Mouse (Mus musculus) liver, embryonic 13.5 days (tissue): ENCODE data around the gene Daam2. TPM values are rescaled to one million over a fixed set of nuclear protein-coding genes. Genes with fewer than 3 reads are reported as not detected.

Experiments used
- ATAC-seq: fragments of 200-750 bp; cut with Nextera tagmentation; 2 replicates; pipeline ENCODE4 v1.8.0; 2017; ENCODE audit warnings: low read depth, mild to moderate bottlenecking, moderate number of reproducible peaks, moderate library complexity
- DNase-seq: peaks from one replicate; pipeline ENCODE4 v3.0.0; 2022
- H3K27ac ChIP-seq: fragments of 300-500 bp; sonication (generic); 2 replicates; pipeline ENCODE4 v1.5.1; 2015; ENCODE audit warnings: moderate library complexity, mild to moderate bottlenecking, inconsistent platforms
- H3K27me3 ChIP-seq: fragments of 300-500 bp; sonication (generic); 2 replicates; pipeline ENCODE4 v1.6.1; 2015; ENCODE audit warnings: mild to moderate bottlenecking, inconsistent platforms
- H3K36me3 ChIP-seq: fragments of 300-500 bp; sonication (generic); 2 replicates; pipeline ENCODE4 v1.6.1; 2015; ENCODE audit warnings: mild to moderate bottlenecking, inconsistent platforms
- H3K4me1 ChIP-seq: fragments of 300-500 bp; sonication (generic); replicated peaks from 2 replicates; pipeline ENCODE4 v1.6.1; 2015; ENCODE audit warnings: inconsistent platforms
- H3K4me2 ChIP-seq: fragments of 300-500 bp; sonication (generic); 2 replicates; pipeline ENCODE4 v1.6.1; 2015; ENCODE audit warnings: inconsistent platforms, mild to moderate bottlenecking, moderate library complexity
- H3K4me3 ChIP-seq: fragments of 300-500 bp; sonication (generic); replicated peaks from 2 replicates; pipeline ENCODE4 v1.5.1; 2015; ENCODE audit warnings: mild to moderate bottlenecking, inconsistent platforms
- H3K9ac ChIP-seq: fragments of 300-500 bp; sonication (generic); 2 replicates; pipeline ENCODE4 v1.6.1; 2015; ENCODE audit warnings: mild to moderate bottlenecking, inconsistent platforms
- H3K9me3 ChIP-seq: fragments of 300-500 bp; sonication (generic); replicated peaks from 2 replicates; pipeline ENCODE4 v1.6.1; 2016; ENCODE audit warnings: inconsistent platforms
- WGBS: fragments of 180-500 bp; shearing (Covaris S2); methylation state at CpG from one replicate; pipeline ENCODE4 v1.1.7; 2015; ENCODE audit not compliant: insufficient replicate concordance; 5-methylcytosine and 5-hydroxymethylcytosine counted together
- polyA plus RNA-seq: library from polyadenylated mRNA; unstranded; fragments of >200 nt; fragmentation: Nextera tagmentation; extraction: Ambion mirVana; gene quantifications from 2 replicates; pipeline ENCODE4 v1.2.1, GENCODE M21; 2015

The Daam2 gene
- polyA plus RNA-seq, 1 experiment from 2014 or later = 0.30 TPM

DNA sequence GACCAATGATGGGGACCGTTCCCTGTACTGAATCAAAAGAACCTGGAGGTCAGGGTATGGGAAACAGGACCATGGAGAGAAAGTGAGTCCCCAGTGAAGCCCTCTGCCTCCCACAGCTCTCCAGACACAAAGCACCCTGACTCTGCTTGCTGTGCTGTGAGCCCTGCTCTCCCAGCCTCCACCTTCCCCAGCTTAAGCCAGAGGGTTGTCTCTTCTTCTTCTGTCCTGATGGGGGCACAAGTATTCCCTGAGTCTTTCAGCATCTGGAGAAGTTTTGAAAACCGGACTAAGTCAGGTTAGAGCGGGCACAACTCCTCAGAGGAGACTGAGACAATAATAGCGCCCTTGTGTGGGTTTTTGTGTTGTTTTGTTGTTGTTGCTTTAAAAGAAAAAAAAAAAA lies 2.2 kb downstream of the Daam2 start:
- H3K27me3 ChIP-seq = peaks cover 44% of the 10 kb centered on the region
- no peak overlapping the region for H3K4me2 ChIP-seq
- DNase-seq = no peak
- no peaks in the 10 kb centered on the region for H3K9me3 ChIP-seq
- no peaks in the 10 kb centered on the region for H3K4me1 ChIP-seq
- H3K36me3 ChIP-seq = no peaks in the 10 kb centered on the region
- 49% methylated on average over 4 of the region's 4 CpGs for WGBS
- H3K9ac ChIP-seq = no peak overlapping the region
- no peak for ATAC-seq
- H3K27ac ChIP-seq = no peak overlapping the region
- no peak overlapping the region for H3K4me3 ChIP-seq

DNA sequence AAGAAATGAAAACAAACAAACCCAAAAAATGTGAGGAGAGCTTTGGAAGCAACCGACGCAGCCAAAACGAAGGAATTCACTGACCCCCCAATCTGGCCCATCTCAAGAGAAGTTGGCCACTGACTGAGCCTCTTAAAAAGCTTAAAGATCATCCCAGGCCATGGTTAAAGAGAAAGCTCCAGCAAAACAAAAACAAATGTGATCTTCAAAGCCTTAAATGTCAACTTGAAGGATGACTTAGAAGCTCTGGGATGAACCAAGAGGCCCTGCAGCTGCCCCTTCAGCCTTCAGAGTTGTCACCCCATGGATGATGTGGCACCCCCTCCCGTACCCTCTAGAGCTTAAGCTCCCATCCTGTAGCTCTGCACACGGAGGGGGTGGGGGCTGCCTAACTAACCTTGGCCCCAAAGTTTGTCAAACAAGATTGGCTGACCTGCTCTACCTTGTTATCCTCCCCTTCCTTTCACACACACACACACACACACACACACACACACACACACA lies 4.3 kb downstream of the Daam2 start:
- no peaks in the 10 kb centered on the region for H3K36me3 ChIP-seq
- ATAC-seq (no peak), DNase-seq (no peak)
- 42% methylated on average over 5 of the region's 5 CpGs for WGBS
- H3K9ac ChIP-seq = no peak overlapping the region
- no peaks in the 10 kb centered on the region for H3K9me3 ChIP-seq
- peaks cover 33% of the 10 kb centered on the region for H3K27me3 ChIP-seq
- H3K4me3 ChIP-seq = no peak overlapping the region
- no peaks in the 10 kb centered on the region for H3K4me1 ChIP-seq
- H3K27ac ChIP-seq = no peak overlapping the region
- no peak overlapping the region for H3K4me2 ChIP-seq

DNA sequence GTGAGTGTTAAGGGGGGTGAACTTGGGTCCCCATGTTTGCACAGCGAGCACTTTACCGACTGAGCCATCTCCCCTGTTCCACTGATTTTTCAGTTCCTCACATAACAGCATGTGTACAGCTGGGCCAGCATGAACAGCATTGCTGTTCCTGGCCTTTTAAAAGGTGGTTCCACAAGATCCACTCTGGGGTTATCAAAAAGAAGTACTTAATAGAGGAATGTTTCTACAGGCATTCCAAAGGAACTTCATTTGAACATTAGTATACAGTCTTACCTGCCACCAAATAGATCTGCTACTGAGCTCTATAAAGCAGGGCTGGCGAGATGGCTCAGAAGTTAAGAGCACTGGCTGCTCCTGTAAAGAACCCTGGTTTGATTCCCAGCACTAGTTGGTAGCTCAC lies 8.0 kb downstream of the Daam2 start:
- no peaks in the 10 kb centered on the region for H3K27me3 ChIP-seq
- no peaks in the 10 kb centered on the region for H3K4me1 ChIP-seq
- no peaks in the 10 kb centered on the region for H3K9me3 ChIP-seq
- no peaks in the 10 kb centered on the region for H3K36me3 ChIP-seq
- no peak overlapping the region for H3K27ac ChIP-seq
- ATAC-seq (no peak), DNase-seq (no peak)
- WGBS = 62% methylated on average over 3 of the region's 3 CpGs
- no peak overlapping the region for H3K9ac ChIP-seq
- H3K4me3 ChIP-seq = no peak overlapping the region
- H3K4me2 ChIP-seq = no peak overlapping the region

DNA sequence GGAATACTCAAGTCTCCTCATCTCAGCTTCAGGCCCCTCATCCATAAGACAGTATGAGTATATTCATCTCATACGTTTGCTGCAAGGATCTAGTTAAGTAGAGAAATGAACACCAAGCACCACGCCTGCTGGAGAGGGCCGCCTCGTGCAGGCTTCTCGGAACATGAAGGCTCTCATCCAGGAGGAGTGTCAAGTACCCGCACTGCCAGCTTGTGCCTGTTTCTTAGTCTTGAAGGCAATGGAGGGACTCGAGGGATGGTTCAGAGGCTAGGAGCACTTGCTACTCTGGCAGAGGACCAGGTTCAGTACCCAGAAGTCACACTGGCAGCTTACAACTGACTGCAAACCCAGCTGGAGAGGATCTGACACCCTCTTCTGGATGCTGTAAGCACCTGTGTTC lies 12.2 kb downstream of the Daam2 start:
- Histone ChIP-seq H3K27me3 (no peaks in the 10 kb centered on the region), H3K4me2 (no peak overlapping the region), H3K36me3 (no peaks in the 10 kb centered on the region), H3K4me1 (no peaks in the 10 kb centered on the region), H3K9me3 (no peaks in the 10 kb centered on the region), H3K27ac (no peak overlapping the region), H3K9ac (no peak overlapping the region), H3K4me3 (no peak overlapping the region)
- DNase-seq (no peak), ATAC-seq (no peak)
- 56% methylated on average over 7 of the region's 7 CpGs for WGBS

DNA sequence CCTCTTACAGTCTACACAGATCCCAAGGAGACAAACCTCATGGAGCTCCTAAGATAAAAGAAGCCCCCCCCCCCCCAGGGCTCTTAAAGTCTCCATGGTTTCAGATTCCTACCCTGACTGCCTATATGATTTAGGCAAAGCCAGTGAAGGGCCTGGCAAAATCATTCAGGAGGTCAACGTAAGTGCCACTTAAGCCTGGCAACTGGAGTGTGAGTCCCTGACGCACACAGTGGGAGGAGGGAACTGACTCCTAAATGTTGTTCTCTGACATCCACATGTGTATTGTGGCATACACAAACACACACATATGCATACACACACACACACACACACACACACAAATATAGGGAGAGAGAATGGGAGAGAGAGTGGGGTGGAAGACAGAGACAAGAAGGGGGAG lies 12.7 kb downstream of the Daam2 start:
- whole genome bisulfite sequencing = 64% methylated on average over 2 of the region's 2 CpGs
- Histone ChIP-seq H3K4me2 (no peak overlapping the region), H3K27ac (no peak overlapping the region), H3K9me3 (no peaks in the 10 kb centered on the region), H3K36me3 (no peaks in the 10 kb centered on the region), H3K27me3 (no peaks in the 10 kb centered on the region), H3K4me3 (no peak overlapping the region), H3K9ac (no peak overlapping the region), H3K4me1 (no peaks in the 10 kb centered on the region)
- ATAC-seq = no peak
- no peak for DNase-seq

DNA sequence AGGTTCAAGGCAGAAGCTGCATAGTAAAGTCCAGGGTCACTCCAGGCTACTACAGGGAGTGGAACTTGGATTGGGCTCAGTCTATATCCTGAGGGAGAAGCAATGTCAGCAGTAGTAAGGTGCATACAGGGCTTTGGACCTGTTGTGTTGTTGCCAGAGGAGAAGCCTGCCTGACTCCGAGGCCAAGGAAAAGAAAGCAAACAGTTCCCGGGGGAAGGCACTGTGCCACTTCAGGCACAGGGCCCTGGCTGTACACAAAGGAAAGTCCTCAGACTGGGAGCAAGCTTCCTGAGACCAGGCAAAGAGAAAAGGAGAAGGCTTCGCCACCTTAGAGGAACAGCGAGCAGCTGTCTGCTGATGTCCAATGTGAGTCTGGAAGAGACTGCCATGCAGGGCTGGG lies 18.1 kb downstream of the Daam2 start:
- H3K4me3 ChIP-seq = no peak overlapping the region
- DNase-seq (no peak), ATAC-seq (no peak)
- H3K4me1 ChIP-seq = no peaks in the 10 kb centered on the region
- H3K4me2 ChIP-seq = no peak overlapping the region
- 56% methylated on average over 4 of the region's 4 CpGs for WGBS
- no peaks in the 10 kb centered on the region for H3K27me3 ChIP-seq
- H3K9me3 ChIP-seq = no peaks in the 10 kb centered on the region
- H3K36me3 ChIP-seq = no peaks in the 10 kb centered on the region
- H3K27ac ChIP-seq = no peak overlapping the region
- H3K9ac ChIP-seq = no peak overlapping the region

DNA sequence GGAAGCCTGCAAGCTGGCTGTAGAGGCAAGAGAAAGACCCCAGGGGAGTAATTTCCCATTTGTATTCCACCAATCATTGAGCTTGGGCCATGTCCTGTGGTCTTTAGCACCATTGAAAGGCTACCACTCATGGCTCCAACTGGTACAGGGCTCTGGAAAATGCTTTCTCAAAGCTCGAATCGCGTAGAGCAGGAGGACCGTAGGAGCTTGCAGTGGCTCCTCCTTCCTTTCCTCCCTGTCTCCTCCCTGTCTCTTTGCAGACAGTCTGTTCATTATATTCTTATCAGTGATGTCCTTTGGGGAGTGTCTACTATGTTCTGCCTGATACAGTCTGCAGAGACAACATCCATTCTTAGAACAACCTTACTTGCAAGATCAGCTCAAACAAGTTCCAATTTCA lies 18.7 kb downstream of the Daam2 start:
- no peak overlapping the region for H3K27ac ChIP-seq
- 55% methylated on average over 4 of the region's 4 CpGs for WGBS
- no peak for ATAC-seq

DNA sequence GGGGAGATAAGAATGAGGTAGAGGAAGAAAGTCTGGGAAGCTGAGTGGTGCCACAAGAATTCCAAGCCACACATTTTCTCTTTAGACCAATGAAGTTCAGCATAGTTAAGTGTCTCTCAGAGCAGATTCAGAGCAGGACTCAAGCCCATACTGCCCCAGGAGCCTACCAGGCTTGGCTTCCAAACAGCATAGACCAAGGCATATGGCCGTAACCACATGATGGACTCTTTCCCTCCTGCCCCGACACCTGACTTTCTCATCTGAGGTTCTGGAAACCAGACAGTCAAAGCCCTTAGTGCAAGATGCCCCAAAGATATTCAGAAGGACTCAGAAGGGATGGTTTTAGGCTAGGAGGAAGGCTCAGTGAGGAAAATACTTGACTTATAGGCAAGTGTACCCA lies 19.6 kb downstream of the Daam2 start:
- Histone ChIP-seq H3K27me3 (no peaks in the 10 kb centered on the region), H3K9me3 (no peaks in the 10 kb centered on the region), H3K4me3 (no peak overlapping the region), H3K9ac (no peak overlapping the region), H3K4me2 (no peak overlapping the region), H3K27ac (no peak overlapping the region), H3K4me1 (no peaks in the 10 kb centered on the region), H3K36me3 (no peaks in the 10 kb centered on the region)
- ATAC-seq = no peak
- WGBS = 47% methylated on average over 2 of the region's 2 CpGs
- DNase-seq = no peak

More for the DNA sequence above, 18.7 kb downstream of the Daam2 start:
- Histone ChIP-seq H3K9ac (no peak overlapping the region), H3K4me1 (no peaks in the 10 kb centered on the region), H3K36me3 (no peaks in the 10 kb centered on the region), H3K4me3 (no peak overlapping the region), H3K4me2 (no peak overlapping the region), H3K27me3 (no peaks in the 10 kb centered on the region), H3K9me3 (no peaks in the 10 kb centered on the region)
- DNase-seq = no peak

DNA sequence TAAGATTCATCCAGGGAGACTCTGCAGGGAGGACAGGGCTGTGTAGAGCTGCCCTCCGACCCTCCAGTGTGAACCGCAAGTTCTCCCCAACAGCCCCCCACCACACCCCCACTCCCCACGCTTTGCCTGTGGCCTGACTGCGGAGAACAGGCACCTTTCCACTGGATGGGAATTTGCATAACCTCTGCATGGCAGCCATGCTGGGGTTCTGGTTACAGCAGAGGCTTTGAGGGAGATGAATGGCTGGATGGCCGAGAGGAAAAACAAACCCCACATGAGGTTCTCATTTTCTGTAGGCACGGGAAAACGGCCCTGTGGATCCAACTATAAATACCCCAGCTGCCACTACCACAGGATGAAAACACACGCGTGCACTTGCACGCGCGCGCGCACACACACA lies 23.4 kb downstream of the Daam2 start:
- ATAC-seq (no peak), DNase-seq (no peak)
- Histone ChIP-seq H3K4me2 (no peak overlapping the region), H3K27ac (no peak overlapping the region), H3K9ac (no peak overlapping the region), H3K27me3 (no peaks in the 10 kb centered on the region), H3K9me3 (no peaks in the 10 kb centered on the region), H3K4me1 (no peaks in the 10 kb centered on the region), H3K4me3 (no peak overlapping the region), H3K36me3 (no peaks in the 10 kb centered on the region)
- WGBS = 76% methylated on average over 14 of the region's 14 CpGs

DNA sequence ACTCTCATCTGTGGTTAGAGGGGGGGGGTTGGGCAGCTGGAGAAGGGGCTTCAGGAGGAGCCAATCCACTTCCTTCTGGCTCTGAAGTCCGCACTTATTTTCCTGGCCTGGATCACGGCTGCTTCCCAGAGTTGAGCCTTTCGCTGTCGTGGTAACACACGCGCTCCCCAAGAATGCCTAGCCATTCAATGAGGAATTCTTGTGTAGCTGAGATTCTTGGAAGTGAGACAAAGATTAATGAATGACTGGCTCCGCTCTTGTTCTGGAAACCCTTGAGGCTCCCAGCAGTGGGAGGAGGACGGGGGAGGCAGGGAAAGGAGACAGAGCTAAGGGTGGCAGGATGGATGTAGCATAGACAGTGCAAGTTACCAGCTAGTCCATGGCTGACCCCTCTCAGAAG lies 24.9 kb downstream of the Daam2 start:
- H3K27ac ChIP-seq = no peak overlapping the region
- 59% methylated on average over 8 of the region's 8 CpGs for WGBS
- H3K9ac ChIP-seq = no peak overlapping the region
- DNase-seq (no peak), ATAC-seq (no peak)
- H3K4me2 ChIP-seq = no peak overlapping the region
- H3K27me3 ChIP-seq = no peaks in the 10 kb centered on the region
- no peaks in the 10 kb centered on the region for H3K9me3 ChIP-seq
- H3K4me1 ChIP-seq = no peaks in the 10 kb centered on the region
- H3K4me3 ChIP-seq = no peak overlapping the region
- H3K36me3 ChIP-seq = no peaks in the 10 kb centered on the region

DNA sequence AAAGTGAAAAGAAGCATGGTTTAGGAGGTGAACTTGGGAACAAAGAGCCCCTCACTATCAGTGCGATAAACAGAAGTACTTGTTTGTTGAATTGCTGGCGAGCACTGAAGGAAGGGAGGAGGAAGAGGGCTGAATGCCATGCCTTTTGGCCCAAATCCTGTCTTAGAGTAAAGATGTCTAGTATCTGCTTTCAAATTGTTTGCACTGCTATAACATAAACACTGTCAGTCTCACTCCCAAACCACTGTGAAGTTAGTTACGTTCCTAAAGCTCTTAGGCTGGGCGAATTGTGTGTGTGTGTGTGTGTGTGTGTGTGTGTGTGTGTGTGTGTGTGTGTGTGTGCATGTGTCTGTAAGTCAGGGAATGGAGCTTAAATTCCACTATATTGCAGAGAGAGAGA lies 28.6 kb downstream of the Daam2 start:
- H3K27ac ChIP-seq = no peak overlapping the region
- H3K4me3 ChIP-seq = no peak overlapping the region
- ATAC-seq (no peak), DNase-seq (no peak)
- no peak overlapping the region for H3K4me2 ChIP-seq
- H3K27me3 ChIP-seq = no peaks in the 10 kb centered on the region
- H3K36me3 ChIP-seq = no peaks in the 10 kb centered on the region
- no peak overlapping the region for H3K9ac ChIP-seq
- no peaks in the 10 kb centered on the region for H3K9me3 ChIP-seq
- WGBS = 63% methylated on average over 4 of the region's 4 CpGs
- no peaks in the 10 kb centered on the region for H3K4me1 ChIP-seq

DNA sequence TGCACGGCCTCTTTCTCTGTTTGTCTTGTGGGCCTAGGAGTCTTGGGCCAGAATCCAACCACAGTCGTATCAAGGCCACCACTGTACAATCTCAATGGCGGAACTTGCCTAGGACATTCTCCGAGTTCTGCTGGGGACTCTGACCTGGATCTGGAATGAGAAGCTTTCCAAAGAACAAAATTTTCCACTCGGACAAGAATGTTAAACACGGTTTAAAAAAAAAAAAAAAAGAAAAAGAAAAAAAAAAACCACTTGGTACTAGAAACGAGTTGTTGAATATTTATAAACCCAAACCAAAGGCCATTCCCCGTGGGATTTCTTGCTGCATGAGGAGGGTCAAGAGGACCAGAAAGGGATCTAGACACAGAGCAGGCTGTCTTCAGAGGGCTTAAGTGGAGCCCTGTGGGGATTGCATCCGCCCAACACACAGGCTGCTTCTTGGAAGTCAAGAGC lies 29.9 kb downstream of the Daam2 start:
- no peak overlapping the region for H3K27ac ChIP-seq
- no peak overlapping the region for H3K4me2 ChIP-seq
- no peaks in the 10 kb centered on the region for H3K4me1 ChIP-seq
- 59% methylated on average over 9 of the region's 9 CpGs for WGBS
- H3K4me3 ChIP-seq = no peak overlapping the region
- no peaks in the 10 kb centered on the region for H3K9me3 ChIP-seq
- ATAC-seq = no peak
- no peak overlapping the region for H3K9ac ChIP-seq
- H3K27me3 ChIP-seq = no peaks in the 10 kb centered on the region
- H3K36me3 ChIP-seq = no peaks in the 10 kb centered on the region
- DNase-seq = no peak
